Mouse (Mus musculus) neural tube, embryonic 11.5 days (tissue): ENCODE results near the gene Ptk7. TPM values are rescaled to one million over a fixed set of nuclear protein-coding genes. Genes with fewer than 3 reads are reported as not detected.

Experiments
- ATAC-seq: fragments of 200-750 bp; cut with Nextera tagmentation; 2 replicates; pipeline ENCODE4 v1.8.0; 2017; ENCODE audit warnings: moderate number of reproducible peaks, mild to moderate bottlenecking, moderate TSS enrichment, moderate library complexity; ENCODE audit not compliant: insufficient read depth, low FRiP score, low TSS enrichment
- DNase-seq: peaks from one replicate; pipeline ENCODE4 v3.0.0-alpha.2; 2015; ENCODE audit warnings: low spot score
- H3K27ac ChIP-seq: fragments of 300-500 bp; sonication (generic); 2 replicates; pipeline ENCODE4 v1.5.1; 2014; ENCODE audit warnings: low read depth, mild to moderate bottlenecking, low read length
- H3K27me3 ChIP-seq: fragments of 300-500 bp; sonication (generic); 2 replicates; pipeline ENCODE4 v1.6.1; 2014; ENCODE audit warnings: mild to moderate bottlenecking, low read length, mixed read lengths; ENCODE audit not compliant: control insufficient read depth, insufficient read depth
- H3K36me3 ChIP-seq: fragments of 300-500 bp; sonication (generic); 2 replicates; pipeline ENCODE4 v1.6.1; 2014; ENCODE audit warnings: mild to moderate bottlenecking, low read length, moderate library complexity, mixed read lengths; ENCODE audit not compliant: control insufficient read depth, insufficient read depth
- H3K4me1 ChIP-seq: fragments of 300-500 bp; sonication (generic); 2 replicates; pipeline ENCODE4 v1.6.1; 2014; ENCODE audit warnings: low read length, mixed read lengths; ENCODE audit not compliant: control insufficient read depth, insufficient read depth
- H3K4me2 ChIP-seq: fragments of 300-500 bp; sonication (generic); 2 replicates; pipeline ENCODE4 v1.6.1; 2014; ENCODE audit warnings: low read depth, mild to moderate bottlenecking, moderate library complexity
- H3K4me3 ChIP-seq: fragments of 300-500 bp; sonication (generic); 2 replicates; pipeline ENCODE4 v1.5.1; 2014; ENCODE audit warnings: low read depth, low read length
- H3K9ac ChIP-seq: fragments of 300-500 bp; sonication (generic); 2 replicates; pipeline ENCODE4 v1.6.1; 2014; ENCODE audit warnings: mild to moderate bottlenecking, low read length
- H3K9me3 ChIP-seq: fragments of 300-500 bp; sonication (generic); 2 replicates; pipeline ENCODE4 v1.6.1; 2016; ENCODE audit warnings: low read length; ENCODE audit not compliant: control insufficient read depth
- WGBS: fragments of 180-500 bp; shearing (Covaris S2); extraction: QIAGEN DNeasy Blood & Tissue Kit; methylation state at CpG from one replicate; pipeline ENCODE4 v1.1.7; 2014; 5-methylcytosine and 5-hydroxymethylcytosine counted together
- polyA plus RNA-seq: library from polyadenylated mRNA; unstranded; fragments of >200 nt; fragmentation: Nextera tagmentation; extraction: Ambion mirVana; gene quantifications from 2 replicates; pipeline ENCODE4 v1.2.1, GENCODE M21; 2014

Ptk7 gene
- polyA plus RNA-seq, 1 experiment from 2014 or later, result 32.9 TPM

GRCm38 (mm10) chr17:46661981-46662380 lies 32.7 kb upstream of the Ptk7 start:
- no peak for ATAC-seq
- 86% methylated on average over 12 of the region's 12 CpGs for WGBS
- no peak overlapping the region for H3K27ac ChIP-seq
- H3K4me1 ChIP-seq, result no peaks in the 10 kb centered on the region
- no peak overlapping the region for H3K4me3 ChIP-seq
- no peaks in the 10 kb centered on the region for H3K27me3 ChIP-seq
- no peak for DNase-seq
- H3K4me2 ChIP-seq, result no peak overlapping the region
- H3K9ac ChIP-seq, result no peak overlapping the region
- no peaks in the 10 kb centered on the region for H3K9me3 ChIP-seq
- peaks cover 28% of the 10 kb centered on the region for H3K36me3 ChIP-seq

GRCm38 (mm10) chr17:46661351-46661750 lies 32.0 kb upstream of the Ptk7 start:
- 94% methylated on average over 9 of the region's 9 CpGs for WGBS
- Histone ChIP-seq H3K27ac (no peak overlapping the region), H3K9me3 (no peaks in the 10 kb centered on the region), H3K4me1 (no peaks in the 10 kb centered on the region), H3K36me3 (peaks cover 28% of the 10 kb centered on the region), H3K4me2 (no peak overlapping the region), H3K27me3 (no peaks in the 10 kb centered on the region), H3K9ac (no peak overlapping the region), H3K4me3 (no peak overlapping the region)
- no peak for DNase-seq
- no peak for ATAC-seq

GRCm38 (mm10) chr17:46656054-46656453 lies 26.8 kb upstream of the Ptk7 start:
- H3K36me3 ChIP-seq, result peaks cover 23% of the 10 kb centered on the region
- H3K4me2 ChIP-seq, result no peak overlapping the region
- H3K9me3 ChIP-seq, result no peaks in the 10 kb centered on the region
- H3K4me1 ChIP-seq, result peaks cover 11% of the 10 kb centered on the region
- no peak overlapping the region for H3K27ac ChIP-seq
- H3K27me3 ChIP-seq, result no peaks in the 10 kb centered on the region
- no peak overlapping the region for H3K4me3 ChIP-seq
- WGBS, result 74% methylated on average over 6 of the region's 6 CpGs
- no peak for ATAC-seq
- no peak overlapping the region for H3K9ac ChIP-seq
- no peak for DNase-seq

- 84% methylated on average over 20 of the region's 20 CpGs for WGBS
- peak overlapping the region; percentile 92 for H3K4me2 ChIP-seq
- H3K4me3 ChIP-seq, result peak overlapping the region; percentile 60
- peak overlapping the region; percentile 91 for H3K9ac ChIP-seq
- no peaks in the 10 kb centered on the region for H3K27me3 ChIP-seq
- no peak overlapping the region for H3K27ac ChIP-seq
- H3K36me3 ChIP-seq, result peaks cover 6% of the 10 kb centered on the region
- peaks cover 19% of the 10 kb centered on the region for H3K4me1 ChIP-seq
- H3K9me3 ChIP-seq, result no peaks in the 10 kb centered on the region
- DNase-seq (no peak), ATAC-seq (no peak)
These were observed 22.6 kb upstream of the Ptk7 start for GRCm38 (mm10) chr17:46651755-46652547.

GRCm38 (mm10) chr17:46651292-46651691 lies 22.0 kb upstream of the Ptk7 start:
- 77% methylated on average over 17 of the region's 17 CpGs for WGBS
- Histone ChIP-seq H3K4me1 (peaks cover 25% of the 10 kb centered on the region), H3K9ac (peak overlapping the region; percentile 91), H3K27ac (0 out of 2 replicates have a peak overlapping the region, but pooled peaks have one; percentile 90), H3K4me3 (peak overlapping the region; percentile 60), H3K27me3 (no peaks in the 10 kb centered on the region), H3K9me3 (no peaks in the 10 kb centered on the region), H3K4me2 (peak overlapping the region; percentile 92), H3K36me3 (peaks cover 6% of the 10 kb centered on the region)
- ATAC-seq, result no peak
- no peak for DNase-seq

GRCm38 (mm10) chr17:46650232-46651031 lies 21.1 kb upstream of the Ptk7 start, which contains the start of gene Cul7:
Gene Cul7, plus strand, starts transcription at chr17:46650337.
- peak within 1 kb of the TSS; percentile 60 for H3K4me3 ChIP-seq
- 1% methylated on average over 57 of the region's 58 CpGs for WGBS
- H3K9me3 ChIP-seq, result no peaks in the 10 kb centered on the region
- H3K9ac ChIP-seq, result peak within 1 kb of the TSS; percentile 91
- peak; percentile 94 for DNase-seq
- peak within 1 kb of the TSS; percentile 92 for H3K4me2 ChIP-seq
- H3K27ac ChIP-seq, result peak within 1 kb of the TSS; percentile 90
- peaks cover 25% of the 10 kb centered on the region for H3K4me1 ChIP-seq
- ATAC-seq, result peak; percentile 87
- peaks cover 1% of the 10 kb centered on the region; the same call in 1 of the 2 replicates for H3K36me3 ChIP-seq
- no peaks in the 10 kb centered on the region for H3K27me3 ChIP-seq

- Histone ChIP-seq H3K27me3 (no peaks in the 10 kb centered on the region), H3K36me3 (no peaks in the 10 kb centered on the region; the same call in 1 of the 2 replicates), H3K27ac (peak overlapping the region; percentile 90), H3K4me1 (peaks cover 27% of the 10 kb centered on the region), H3K9ac (peak overlapping the region; percentile 91), H3K9me3 (no peaks in the 10 kb centered on the region), H3K4me3 (peak overlapping the region; percentile 60), H3K4me2 (peak overlapping the region; percentile 92)
- ATAC-seq (no peak), DNase-seq (no peak)
- 40% methylated on average over 15 of the region's 15 CpGs for WGBS
These were observed 20.5 kb upstream of the Ptk7 start for GRCm38 (mm10) chr17:46649811-46650210.

- Histone ChIP-seq H3K27ac (no peak overlapping the region), H3K27me3 (no peaks in the 10 kb centered on the region), H3K4me1 (peaks cover 31% of the 10 kb centered on the region), H3K36me3 (no peaks in the 10 kb centered on the region; the same call in 1 of the 2 replicates), H3K4me3 (no peak overlapping the region), H3K9ac (no peak overlapping the region), H3K9me3 (no peaks in the 10 kb centered on the region), H3K4me2 (no peak overlapping the region)
- WGBS, result 92% methylated on average over 9 of the region's 9 CpGs
- no peak for DNase-seq
- no peak for ATAC-seq
These were observed 19.1 kb upstream of the Ptk7 start for GRCm38 (mm10) chr17:46648436-46648835.
